Mouse (Mus musculus): ENCODE results near the gene Trpv2.

Gene Trpv2

GRCm38 (mm10) chr11:62573959-62574702 is at the start of gene Trpv2:
Gene Trpv2 (plus strand): TSS chr11:62574486.
- no peak for DNase-seq (ENCODE audit: extremely low read depth, insufficient read length, low spot score)

DNA sequence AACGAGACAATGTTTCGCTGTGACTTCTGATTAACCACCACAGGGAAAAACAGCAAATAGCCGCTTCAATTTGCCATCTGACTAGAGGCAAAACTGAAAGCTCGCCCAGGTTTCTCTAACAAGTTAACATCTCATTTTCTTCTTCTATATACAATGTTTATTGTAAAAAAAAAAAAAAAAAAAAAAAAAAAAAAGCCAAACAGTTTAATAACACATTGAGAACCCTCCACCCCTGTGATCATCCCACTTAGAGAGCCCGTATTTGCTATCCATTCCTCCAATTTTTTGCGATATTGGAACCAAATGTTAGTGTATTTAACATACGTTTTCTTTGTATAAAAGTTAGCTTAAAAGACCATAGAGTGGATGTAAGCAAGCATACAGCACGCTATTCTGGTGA is 37.2 kb upstream of the Trpv2 start:
- DNase-seq (ENCODE audit: extremely low read depth, insufficient read length, low spot score), result no peak

DNA sequence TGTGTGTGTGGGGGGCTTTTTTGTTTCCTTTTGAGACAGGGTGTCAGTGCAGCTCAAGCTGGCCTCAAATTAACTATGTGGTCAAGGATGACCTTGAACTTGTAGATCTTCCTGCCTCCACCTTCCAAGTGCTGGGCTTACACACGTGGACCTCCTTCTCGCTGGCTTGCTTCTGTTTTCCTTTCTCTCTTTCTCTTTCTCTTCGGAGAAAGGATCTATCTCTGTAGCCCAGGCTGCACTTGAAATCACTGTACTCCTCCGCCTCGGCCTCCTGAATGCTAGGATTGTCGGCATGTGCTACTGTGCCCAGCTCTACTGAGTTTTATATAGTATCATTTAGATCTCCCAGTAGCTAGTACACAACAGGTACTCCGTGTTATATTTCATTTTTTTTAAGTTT is 36.7 kb upstream of the Trpv2 start:
- no peak for DNase-seq (ENCODE audit: extremely low read depth, insufficient read length, low spot score)

DNA sequence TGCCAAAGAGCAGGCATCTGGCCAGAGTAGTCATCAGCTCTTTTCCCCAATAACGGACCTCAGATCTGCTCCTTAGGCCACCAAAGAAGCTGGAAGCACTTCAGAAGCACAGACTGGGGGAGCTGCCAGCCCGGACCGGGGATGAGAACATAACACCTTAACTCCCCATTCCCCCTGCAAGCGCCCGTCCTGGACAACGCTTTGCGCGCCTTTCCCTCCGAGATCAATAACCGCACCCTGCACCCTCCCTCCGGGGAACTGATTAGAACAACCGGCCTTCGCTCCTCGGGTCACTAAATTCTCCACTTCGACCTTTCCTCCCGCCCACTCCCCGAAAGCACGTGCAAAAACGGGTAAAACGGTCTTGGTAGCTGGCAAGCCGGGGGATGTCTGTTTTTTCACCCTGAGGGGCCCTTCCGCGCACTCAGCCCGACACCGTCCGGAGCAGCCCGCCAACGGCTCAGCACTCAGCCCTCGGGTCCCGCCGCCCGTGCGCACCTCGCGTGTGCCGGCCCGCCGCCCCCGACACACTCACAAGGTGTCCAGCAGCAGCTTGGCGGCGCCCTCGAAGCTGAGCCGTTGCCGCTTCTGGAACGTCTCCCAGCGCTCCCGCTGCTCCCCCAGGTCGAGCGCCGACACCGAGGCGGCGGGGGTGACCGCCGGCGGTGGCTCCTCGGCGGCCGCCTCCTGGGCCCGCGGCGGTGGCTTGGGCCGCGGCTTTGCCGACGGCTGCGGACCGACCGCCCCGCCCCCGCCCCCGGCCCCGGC is 35.8 kb upstream of the Trpv2 start:
- DNase-seq (ENCODE audit: extremely low read depth, insufficient read length, low spot score), result peak; percentile 79

DNA sequence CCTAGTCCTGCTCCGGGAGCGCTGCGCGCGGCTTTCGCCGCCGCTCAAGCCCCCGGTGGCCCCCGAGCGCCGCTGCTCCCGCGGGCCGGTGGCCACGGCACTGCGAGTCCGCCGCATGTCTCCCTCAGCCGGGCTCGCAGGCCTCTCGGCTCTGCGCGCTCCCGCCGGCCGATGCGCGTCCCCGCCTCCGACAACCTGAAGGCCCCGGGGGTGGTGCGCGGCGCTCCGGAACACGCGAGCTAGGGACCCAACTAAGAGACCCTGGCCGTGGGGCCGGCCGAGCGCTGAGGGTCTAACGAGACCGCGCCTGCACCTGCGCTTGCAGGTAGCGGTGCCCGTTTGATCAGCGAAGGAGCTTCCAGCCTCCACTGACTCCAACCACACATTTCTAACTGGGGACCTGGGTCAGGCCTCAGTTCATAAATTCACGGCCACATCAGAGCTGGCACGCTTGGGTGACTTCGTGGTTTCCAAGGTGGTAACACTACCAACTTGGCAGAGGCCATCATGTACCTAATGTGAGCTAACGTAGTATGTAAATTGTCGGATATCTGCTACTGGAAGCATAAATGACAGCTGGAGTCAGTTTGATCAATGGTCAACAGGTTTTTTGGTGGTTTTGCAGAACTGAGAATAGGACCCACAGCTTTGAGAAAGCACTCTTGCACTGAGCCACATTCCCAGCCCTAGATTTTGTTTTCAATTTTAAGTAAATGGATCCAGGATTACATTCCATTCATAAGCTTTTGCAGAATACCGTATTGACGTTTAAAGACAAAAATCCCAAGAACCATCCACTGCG is 35.0 kb upstream of the Trpv2 start, which contains the start of gene Cenpv:
Cenpv (minus strand) TSS at position 173 of the 802 bp plus-strand sequence.
- peak; percentile 88 for DNase-seq (ENCODE audit: extremely low read depth, insufficient read length, low spot score)

- no peak for DNase-seq (ENCODE audit: extremely low read depth, insufficient read length, low spot score)
Measured at GRCm38 (mm10) chr11:62540167-62540566, 34.1 kb upstream of the Trpv2 start.

DNA sequence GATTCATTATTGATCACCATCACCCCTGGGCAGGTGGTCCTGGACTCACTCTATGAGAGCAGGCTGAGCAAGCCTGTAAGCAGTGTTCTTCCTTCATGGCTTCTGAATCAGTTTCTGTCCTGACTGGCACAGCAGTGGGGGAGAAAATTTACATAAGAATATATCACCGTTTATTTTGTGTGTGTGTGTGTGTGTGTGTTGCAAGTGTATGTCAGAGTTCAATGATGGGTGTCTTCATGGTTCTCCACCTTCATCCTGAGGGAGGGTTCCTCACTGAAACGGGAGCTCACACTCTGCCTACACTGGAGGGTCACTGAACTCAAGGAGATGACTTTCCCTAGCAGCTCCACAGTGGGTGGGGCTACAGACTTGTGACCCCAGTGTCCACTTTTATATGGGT is 33.3 kb upstream of the Trpv2 start:
- DNase-seq (ENCODE audit: extremely low read depth, insufficient read length, low spot score), result no peak

- no peak for DNase-seq (ENCODE audit: extremely low read depth, insufficient read length, low spot score)
Measured at GRCm38 (mm10) chr11:62541581-62541980, 32.7 kb upstream of the Trpv2 start.

- no peak for DNase-seq (ENCODE audit: extremely low read depth, insufficient read length, low spot score)
Measured at GRCm38 (mm10) chr11:62543991-62544390, 30.3 kb upstream of the Trpv2 start.

DNA sequence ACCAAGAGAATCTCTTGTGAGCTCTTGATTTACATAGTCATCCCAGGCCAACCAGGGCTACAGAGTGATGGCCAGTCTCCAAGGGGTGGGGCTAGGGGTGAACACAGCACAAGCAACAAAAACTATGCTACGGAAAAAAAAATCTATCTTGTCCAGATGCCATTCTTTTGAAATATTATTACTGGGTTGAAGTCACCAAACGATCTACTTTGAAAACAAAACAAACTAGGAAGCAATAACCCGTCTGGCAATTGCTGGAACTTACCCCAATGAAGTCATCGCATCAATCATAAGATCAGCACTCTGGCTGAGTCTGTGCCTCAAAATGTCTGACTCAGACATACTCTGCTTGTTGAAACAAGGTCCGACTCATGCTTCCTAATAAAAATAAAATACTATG is 24.5 kb upstream of the Trpv2 start:
- DNase-seq (ENCODE audit: extremely low read depth, insufficient read length, low spot score), result peak; percentile 78

DNA sequence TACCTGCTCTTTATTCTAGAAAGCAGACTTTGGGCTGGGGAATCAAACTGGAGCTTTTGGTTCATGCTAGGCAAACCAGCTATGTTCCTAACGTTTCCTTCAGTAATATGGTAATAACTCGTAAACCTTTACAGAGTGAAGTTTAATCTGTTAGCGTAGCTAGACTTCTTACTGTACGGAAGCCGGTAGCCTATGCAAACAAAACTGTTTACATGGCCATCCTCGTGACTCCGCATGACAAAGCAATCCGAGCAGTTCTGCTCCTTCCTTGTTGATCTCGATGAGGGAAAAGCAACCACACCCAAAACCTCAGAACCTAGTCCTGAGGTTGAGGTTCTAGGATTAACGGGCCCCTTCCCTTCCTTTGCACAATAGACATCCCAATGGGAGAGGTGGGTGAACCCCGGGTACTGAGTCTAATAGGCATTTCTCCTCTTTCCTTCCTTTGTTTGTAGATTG is 24.0 kb upstream of the Trpv2 start:
- DNase-seq (ENCODE audit: extremely low read depth, insufficient read length, low spot score), result no peak

GRCm38 (mm10) chr11:62550727-62551225 is 23.5 kb upstream of the Trpv2 start, which contains the start of gene Ubb:
Gene Ubb (plus strand): TSS chr11:62551171.
- DNase-seq (ENCODE audit: extremely low read depth, insufficient read length, low spot score), result peak; percentile 99

- peak; percentile 85 for DNase-seq (ENCODE audit: extremely low read depth, insufficient read length, low spot score)
Measured at GRCm38 (mm10) chr11:62551226-62552119, 22.8 kb upstream of the Trpv2 start.

DNA sequence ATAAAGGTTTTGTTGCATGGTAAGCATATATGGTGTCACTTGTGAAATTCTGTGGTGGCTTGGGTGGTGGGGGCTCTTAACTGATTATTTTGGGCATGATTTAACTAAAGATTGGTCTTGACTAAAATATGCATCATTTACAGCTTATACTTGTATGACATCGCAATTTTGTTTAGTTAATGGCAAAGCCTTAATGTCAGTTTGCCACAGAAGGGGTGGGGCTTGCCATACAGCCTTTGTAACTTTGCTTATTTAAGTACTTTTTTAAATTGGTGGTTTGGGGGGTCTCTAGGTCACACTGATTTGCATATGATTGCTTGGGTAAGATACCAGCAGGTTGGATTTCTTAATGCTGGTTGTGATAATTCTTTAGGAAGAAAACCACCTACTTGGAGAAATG is 21.1 kb upstream of the Trpv2 start:
- DNase-seq (ENCODE audit: extremely low read depth, insufficient read length, low spot score), result no peak

GRCm38 (mm10) chr11:62553633-62554032 is 20.7 kb upstream of the Trpv2 start:
- no peak for DNase-seq (ENCODE audit: extremely low read depth, insufficient read length, low spot score)

DNA sequence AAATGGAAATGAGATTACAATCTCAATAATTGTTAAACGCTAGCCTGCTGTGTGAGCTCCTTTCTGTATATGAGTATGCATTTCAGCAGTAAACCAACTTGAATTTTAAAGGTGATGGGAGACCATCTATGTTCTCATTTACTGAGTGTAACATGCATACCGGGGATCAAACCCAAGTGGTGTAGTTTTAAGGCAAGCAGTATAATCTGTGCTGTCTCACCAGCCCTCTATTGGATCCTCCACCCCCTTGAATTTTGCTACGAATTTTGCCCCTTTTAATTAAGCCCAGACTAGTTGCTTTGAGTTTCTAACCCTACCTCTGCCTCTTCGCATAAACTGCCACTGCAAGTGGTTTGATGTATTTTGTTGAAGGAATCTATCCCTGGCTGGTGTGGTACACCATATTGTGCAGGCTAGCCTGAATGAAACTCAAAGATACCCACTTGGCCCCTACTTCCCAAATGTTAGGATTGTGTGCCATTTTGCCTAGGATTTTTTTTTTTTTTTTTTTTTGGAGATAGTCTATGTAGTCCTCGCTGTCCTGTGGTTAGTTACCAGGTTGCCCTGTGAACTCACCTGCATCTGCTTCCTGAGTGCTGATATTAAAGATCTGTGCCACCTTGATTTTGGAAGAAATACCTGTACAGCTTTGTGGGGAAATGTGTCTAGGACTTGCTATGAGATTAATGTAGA is 20.0 kb upstream of the Trpv2 start:
- no peak for DNase-seq (ENCODE audit: extremely low read depth, insufficient read length, low spot score)

DNA sequence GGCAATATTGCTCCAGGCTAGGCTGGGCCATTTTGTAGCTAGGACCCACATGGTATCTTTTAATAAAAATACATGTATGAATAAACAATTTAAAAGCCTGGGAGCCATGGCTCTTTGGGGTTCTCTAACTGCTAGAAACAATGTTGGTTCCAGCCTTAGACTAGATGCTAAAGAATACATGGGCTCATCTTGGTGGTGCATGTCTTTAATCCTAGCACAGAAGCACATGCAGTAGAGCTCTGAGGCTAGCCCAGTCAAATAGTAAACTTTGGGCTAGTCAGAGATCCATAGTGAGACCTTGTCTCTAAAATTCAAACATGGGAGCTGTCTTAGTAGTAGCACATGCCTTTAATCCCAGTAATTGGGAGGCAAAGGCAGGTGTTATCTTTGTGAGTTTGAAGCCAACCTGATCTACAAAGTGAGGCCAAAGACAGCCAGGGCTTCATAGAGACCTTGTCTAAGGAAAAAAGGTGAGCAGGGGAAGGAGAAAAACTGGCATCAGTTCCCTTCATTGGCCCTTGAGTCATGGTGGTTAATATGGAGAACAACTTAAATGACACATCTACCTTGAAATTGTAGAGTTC is 19.3 kb upstream of the Trpv2 start:
- no peak for DNase-seq (ENCODE audit: extremely low read depth, insufficient read length, low spot score)

DNA sequence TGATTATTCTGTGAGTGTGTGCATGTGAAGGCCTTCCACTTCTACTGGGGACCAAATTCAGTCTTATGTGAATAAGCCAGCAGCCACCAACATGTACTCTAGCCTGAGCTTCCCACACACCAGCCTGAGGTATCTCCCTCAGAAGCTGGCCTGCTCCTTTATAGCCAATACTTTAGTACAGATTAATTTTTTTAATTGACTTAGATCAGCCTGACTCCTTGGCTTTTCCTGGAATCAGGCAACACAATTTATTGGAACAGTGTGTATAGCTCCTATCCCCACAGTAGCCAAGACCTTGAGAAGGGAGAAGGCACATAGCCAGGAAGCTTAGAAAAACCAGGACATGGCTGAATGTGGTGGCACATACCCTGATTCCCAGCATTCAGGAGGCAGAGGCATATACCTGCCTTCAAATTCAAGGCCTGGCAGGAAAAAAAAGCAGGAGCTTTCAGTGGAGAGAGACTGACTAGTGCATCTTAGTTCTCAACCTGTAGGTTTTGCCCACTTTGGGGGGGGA is 18.3 kb upstream of the Trpv2 start:
- DNase-seq (ENCODE audit: extremely low read depth, insufficient read length, low spot score), result no peak

- no peak for DNase-seq (ENCODE audit: extremely low read depth, insufficient read length, low spot score)
Measured at GRCm38 (mm10) chr11:62557205-62557604, 17.1 kb upstream of the Trpv2 start.
